Mouse (Mus musculus) CH12.LX (cell line): ENCODE measurements around the gene Hic1. TPM values are rescaled to one million over a fixed set of nuclear protein-coding genes. Genes with fewer than 3 reads are reported as not detected.

Experiments
- DNase-seq: peaks from one replicate; pipeline ENCODE4 v3.0.0-alpha.2; 2013; ENCODE audit errors: extremely low read depth
- H3K27ac ChIP-seq: 2 replicates; pipeline ENCODE4 v1.5.1; 2012; ENCODE audit warnings: low read depth, mild to moderate bottlenecking, control low read depth, moderate library complexity; ENCODE audit not compliant: insufficient read depth
- H3K27me3 ChIP-seq: replicated peaks from 2 replicates; pipeline ENCODE3; 2012; ENCODE audit warnings: inconsistent platforms
- H3K36me3 ChIP-seq, 2 experiments: replicated peaks in 1 of 2; 2 replicates each; pipeline versions ENCODE3 to v1.6.1; 2012; ENCODE audit warnings: inconsistent platforms in 1 of 2, low read length in 1 of 2, mild to moderate bottlenecking in 1 of 2, mixed read lengths in 1 of 2, moderate library complexity in 1 of 2; ENCODE audit not compliant: control insufficient read depth in 1 of 2, insufficient read depth in 1 of 2
- H3K4me1 ChIP-seq, 2 experiments: 2 replicates each; pipeline ENCODE4 v1.6.1; 2012; ENCODE audit warnings: inconsistent platforms in 1 of 2, moderate library complexity in 1 of 2; ENCODE audit not compliant: insufficient read depth in 2 of 2, control insufficient read depth in 1 of 2
- H3K4me2 ChIP-seq: 2 replicates; pipeline ENCODE4 v1.6.1; 2012; ENCODE audit warnings: low read depth, mild to moderate bottlenecking, control low read depth; ENCODE audit not compliant: poor library complexity, insufficient read depth, severe bottlenecking
- H3K4me3 ChIP-seq, 3 experiments: fragments of 150-350 bp in 1 of 3; sonication (generic) in 1 of 3; replicated peaks in 1 of 3; 2 replicates each; pipeline versions ENCODE3 to v1.5.1; 2011 to 2012; ENCODE audit warnings: low read depth in 2 of 3, low read length in 2 of 3, mild to moderate bottlenecking in 2 of 3, moderate library complexity in 2 of 3, control low read depth in 1 of 3, improper control_type of control experiment in 1 of 3, inconsistent platforms in 1 of 3, mixed read lengths in 1 of 3; ENCODE audit not compliant: poor library complexity in 1 of 3
- H3K79me2 ChIP-seq: replicated peaks from 2 replicates; pipeline ENCODE4 v1.6.1; 2012; ENCODE audit warnings: mild to moderate bottlenecking, moderate library complexity; ENCODE audit not compliant: control insufficient read depth, poor library complexity, insufficient read depth, severe bottlenecking; ENCODE audit errors: extremely low read depth
- H3K9ac ChIP-seq: 2 replicates; pipeline ENCODE4 v1.6.1; 2012; ENCODE audit warnings: low read depth, mild to moderate bottlenecking, control low read depth, moderate library complexity; ENCODE audit not compliant: insufficient read depth
- H3K9me3 ChIP-seq: replicated peaks from 2 replicates; pipeline ENCODE3; 2012; ENCODE audit warnings: low read length, inconsistent platforms, mixed read lengths
- CHD1 ChIP-seq: IDR thresholded peaks from 2 replicates; pipeline ENCODE4 v1.6.1; 2012; ENCODE audit warnings: low read depth, low read length, improper control_type of control experiment, inconsistent platforms
- CHD2 ChIP-seq: IDR thresholded peaks from 2 replicates; pipeline ENCODE4 v1.6.1; 2011; ENCODE audit warnings: low read length, improper control_type of control experiment
- CTCF ChIP-seq, 2 experiments: IDR thresholded peaks in 1 of 2; conservative IDR thresholded peaks in 1 of 2; 2 replicates each; pipeline ENCODE4 v1.5.1; 2011 to 2012; ENCODE audit warnings: low read depth in 2 of 2, low read length in 2 of 2, improper control_type of control experiment in 1 of 2, inconsistent platforms in 1 of 2, mild to moderate bottlenecking in 1 of 2, moderate library complexity in 1 of 2
- E2F4 ChIP-seq: IDR thresholded peaks from 2 replicates; pipeline ENCODE4 v1.6.1; 2011; ENCODE audit warnings: low read depth, low read length, improper control_type of control experiment; ENCODE audit not compliant: insufficient replicate concordance
- ELF1 ChIP-seq: IDR thresholded peaks from 2 replicates; pipeline ENCODE4 v1.6.1; 2014; ENCODE audit warnings: low read depth, mild to moderate bottlenecking, inconsistent platforms, low read length, improper control_type of control experiment
- EP300 ChIP-seq: IDR thresholded peaks from 2 replicates; pipeline ENCODE4 v1.6.1; 2011; ENCODE audit warnings: low read length, improper control_type of control experiment
- ETS1 ChIP-seq: conservative IDR thresholded peaks from 2 replicates; pipeline ENCODE4 v1.6.1; 2012; ENCODE audit warnings: low read depth, mild to moderate bottlenecking, inconsistent platforms, low read length, improper control_type of control experiment, moderate library complexity
- GABPA ChIP-seq: IDR thresholded peaks from 2 replicates; pipeline ENCODE4 v1.6.1; 2012; ENCODE audit warnings: low read depth, low read length, improper control_type of control experiment, inconsistent platforms; ENCODE audit not compliant: insufficient replicate concordance
- HCFC1 ChIP-seq: IDR thresholded peaks from 2 replicates; pipeline ENCODE4 v1.6.1; 2012; ENCODE audit warnings: low read depth, mild to moderate bottlenecking, inconsistent platforms, low read length, improper control_type of control experiment
- IRF4 ChIP-seq: IDR thresholded peaks from 2 replicates; pipeline ENCODE4 v1.6.1; 2014; ENCODE audit warnings: low read depth, mild to moderate bottlenecking, inconsistent platforms, low read length, improper control_type of control experiment
- JUN ChIP-seq: IDR thresholded peaks from 2 replicates; pipeline ENCODE4 v1.6.1; 2011; ENCODE audit warnings: low read depth, mild to moderate bottlenecking, low read length, improper control_type of control experiment, moderate library complexity; ENCODE audit not compliant: insufficient read depth
- JUND ChIP-seq: conservative IDR thresholded peaks from 2 replicates; pipeline ENCODE4 v1.6.1; 2011; ENCODE audit warnings: low read depth, low read length, improper control_type of control experiment
- KAT2A ChIP-seq: IDR thresholded peaks from 2 replicates; pipeline ENCODE4 v1.6.1; 2012; ENCODE audit warnings: low read length, improper control_type of control experiment, inconsistent platforms; ENCODE audit not compliant: insufficient replicate concordance
- MAFK ChIP-seq: IDR thresholded peaks from 2 replicates; pipeline ENCODE4 v1.6.1; 2011; ENCODE audit warnings: low read length, improper control_type of control experiment; ENCODE audit not compliant: insufficient replicate concordance
- MAX ChIP-seq: IDR thresholded peaks from 2 replicates; pipeline ENCODE4 v1.6.1; 2011; ENCODE audit warnings: low read length, improper control_type of control experiment
- MAZ ChIP-seq: IDR thresholded peaks from 2 replicates; pipeline ENCODE4 v1.6.1; 2012; ENCODE audit warnings: low read depth, mild to moderate bottlenecking, inconsistent platforms, low read length, improper control_type of control experiment, moderate library complexity
- MEF2A ChIP-seq: IDR thresholded peaks from 2 replicates; pipeline ENCODE4 v1.6.1; 2014; ENCODE audit warnings: low read depth, mild to moderate bottlenecking, inconsistent platforms, low read length, improper control_type of control experiment, borderline replicate concordance
- MXI1 ChIP-seq: IDR thresholded peaks from 2 replicates; pipeline ENCODE4 v1.6.1; 2011; ENCODE audit warnings: mild to moderate bottlenecking, low read depth, low read length, improper control_type of control experiment
- MYC ChIP-seq: IDR thresholded peaks from 2 replicates; pipeline ENCODE4 v1.6.1; 2011; ENCODE audit warnings: low read depth, mild to moderate bottlenecking, improper control_type of control experiment, low read length
- NELFE ChIP-seq: IDR thresholded peaks from 2 replicates; pipeline ENCODE4 v1.6.1; 2011; ENCODE audit warnings: low read depth, low read length, improper control_type of control experiment
- NRF1 ChIP-seq: IDR thresholded peaks from 2 replicates; pipeline ENCODE4 v1.6.1; 2014; ENCODE audit warnings: low read depth, mild to moderate bottlenecking, inconsistent platforms, low read length, improper control_type of control experiment, moderate library complexity
- PAX5 ChIP-seq: IDR thresholded peaks from 2 replicates; pipeline ENCODE4 v1.6.1; 2012; ENCODE audit warnings: low read length, inconsistent platforms, mixed read lengths
- POLR2A ChIP-seq: IDR thresholded peaks from 2 replicates; pipeline ENCODE4 v1.6.1; 2011; ENCODE audit warnings: low read depth, mild to moderate bottlenecking, improper control_type of control experiment, low read length
- POLR2AphosphoS2 ChIP-seq: IDR thresholded peaks from 2 replicates; pipeline ENCODE4 v1.6.1; 2011; ENCODE audit warnings: low read depth, low read length, improper control_type of control experiment
- RAD21 ChIP-seq: IDR thresholded peaks from 2 replicates; pipeline ENCODE4 v1.6.1; 2011; ENCODE audit warnings: low read depth, mild to moderate bottlenecking, low read length, improper control_type of control experiment, moderate library complexity
- RCOR1 ChIP-seq: conservative IDR thresholded peaks from 2 replicates; pipeline ENCODE4 v1.6.1; 2012; ENCODE audit warnings: low read depth, mild to moderate bottlenecking, inconsistent platforms, low read length, improper control_type of control experiment
- SIN3A ChIP-seq: IDR thresholded peaks from 2 replicates; pipeline ENCODE4 v1.6.1; 2012; ENCODE audit warnings: low read length, improper control_type of control experiment, inconsistent platforms
- TBP ChIP-seq: conservative IDR thresholded peaks from 2 replicates; pipeline ENCODE4 v1.6.1; 2011; ENCODE audit warnings: low read depth, low read length, improper control_type of control experiment
- TCF12 ChIP-seq: IDR thresholded peaks from 2 replicates; pipeline ENCODE4 v1.6.1; 2014; ENCODE audit warnings: low read depth, mild to moderate bottlenecking, inconsistent platforms, low read length, improper control_type of control experiment
- USF1 ChIP-seq: IDR thresholded peaks from 2 replicates; pipeline ENCODE4 v1.6.1; 2014; ENCODE audit warnings: low read depth, mild to moderate bottlenecking, inconsistent platforms, low read length, improper control_type of control experiment
- USF2 ChIP-seq: conservative IDR thresholded peaks from 2 replicates; pipeline ENCODE4 v1.6.1; 2011; ENCODE audit warnings: low read depth, low read length, improper control_type of control experiment
- dilution Hi-C: fragments of 300-500 bp; cut with MboI; formaldehyde crosslinking; loops from 2 replicates; pipeline ENCODE4 v1.14.3; 2020; ENCODE audit warnings: low sequenced_read_pairs; ENCODE audit not compliant: extremely low pct_unique_long_range_greater_than_20kb, extremely low pct_ligation_motif_present
- in situ Hi-C: fragments of 300-500 bp; cut with MboI; formaldehyde crosslinking; loops from 3 replicates; pipeline ENCODE4 v1.14.3; 2019; ENCODE audit warnings: low sequenced_read_pairs, low pct_ligation_motif_present, low pct_unique_long_range_greater_than_20kb, mixed read lengths
- polyA plus RNA-seq: library from polyadenylated mRNA; unstranded; fragments of >175 nt; gene quantifications from 2 replicates; pipeline ENCODE4 v1.2.1, GENCODE M21; 2012; ENCODE audit warnings: low read depth; ENCODE audit not compliant: insufficient read length
- total RNA-seq, 2 experiments: library from RNA; depleted of rRNA; stranded (reverse); fragments of 300-350 nt in 1 of 2; fragments of >200 nt in 1 of 2; gene quantifications; 2 replicates each; pipeline ENCODE4 v1.2.3; 2012 to 2014

The Hic1 gene
- total and polyA plus RNA-seq, 3 experiments: 2.9 to 6.4 (median 5.7) TPM

DNA sequence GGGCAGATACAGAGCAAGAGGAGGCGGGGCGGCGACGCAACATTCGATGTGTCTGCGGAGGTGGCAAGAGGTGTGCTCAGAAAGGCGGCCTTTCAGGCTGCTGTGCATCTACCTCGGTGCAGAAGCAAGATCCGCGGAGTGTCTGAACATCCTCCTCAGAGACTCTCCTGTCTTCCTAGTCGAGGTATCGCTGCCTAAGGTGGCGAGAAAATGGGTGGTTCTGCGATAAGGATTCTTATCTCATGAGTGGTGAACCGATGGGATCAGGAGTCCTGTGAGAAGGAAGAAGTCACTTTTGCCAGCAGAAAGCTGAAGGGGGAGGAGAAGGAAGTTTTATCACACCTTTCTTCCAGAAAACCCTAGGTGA is 4.5 kb upstream of the Hic1 start:
- Histone ChIP-seq H3K79me2 (peaks cover 9% of the 10 kb centered on the region), H3K27me3 (peaks cover 35% of the 10 kb centered on the region), H3K4me3 (peak overlapping the region; percentile 50 to 68 (median 53)), H3K27ac (no peak overlapping the region), H3K9ac (peak overlapping the region; percentile 6; the same call in 1 of the 2 replicates), H3K4me1 (peaks cover 19 to 56% of the 10 kb centered on the region in 2 experiments), H3K36me3 (peaks cover 14 to 28% of the 10 kb centered on the region in 2 experiments), H3K4me2 (peak overlapping the region; percentile 86), H3K9me3 (no peaks in the 10 kb centered on the region)
- in situ Hi-C loops: loop anchor here (25.0 kb wide), 1 partner anchor 536 kb away; the partner anchor contains the start of gene Cluh
- TF ChIP-seq MXI1: no peak
- 0 out of 2 replicates have a peak, but pooled peaks have one; percentile 25 for TF ChIP-seq MAX
- TF ChIP-seq MAFK: no peak
- no peak for TF ChIP-seq POLR2A
- no peak for TF ChIP-seq PAX5
- no peak for TF ChIP-seq USF1
- DNase-seq: no peak
- dilution Hi-C loops: no loop called here

DNA sequence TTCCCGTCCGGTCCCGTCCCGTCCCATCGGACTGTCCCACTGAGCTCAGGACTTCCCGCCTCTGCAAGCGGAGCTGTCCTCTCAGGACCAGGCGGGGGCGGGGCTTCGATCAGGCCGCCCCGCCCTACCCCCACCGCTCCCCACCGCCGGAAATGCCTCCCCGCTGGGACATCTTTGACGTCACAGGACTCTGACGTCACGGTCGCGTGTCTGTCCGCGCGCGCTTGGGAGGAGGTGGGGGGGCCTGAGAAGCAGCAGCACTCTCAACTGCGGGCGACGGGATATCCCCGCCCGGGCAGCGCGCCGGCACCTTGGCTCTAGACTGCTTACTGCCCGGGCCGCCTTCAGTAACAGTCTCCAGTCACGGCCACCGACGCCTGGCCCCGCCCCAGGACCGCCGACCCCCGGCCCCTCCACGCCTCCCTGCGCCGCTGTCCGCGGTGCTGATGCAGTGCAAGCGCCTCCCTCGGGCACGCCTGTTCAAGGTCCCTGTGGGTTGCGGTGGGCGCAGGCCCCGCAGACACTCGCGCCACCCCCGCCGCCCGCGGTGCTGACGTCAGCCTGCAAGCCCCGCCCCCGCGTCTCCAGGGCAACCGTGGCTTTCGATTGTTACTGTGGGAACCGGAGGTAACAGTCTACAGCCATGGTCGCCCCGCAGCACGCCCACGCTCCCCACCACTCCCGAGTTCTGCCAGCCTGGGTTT is 3.9 kb upstream of the Hic1 start:
- Histone ChIP-seq H3K79me2 (peaks cover 7% of the 10 kb centered on the region), H3K27ac (no peak overlapping the region), H3K9ac (0 out of 2 replicates have a peak overlapping the region, but pooled peaks have one; percentile 6), H3K4me2 (peak overlapping the region; percentile 86), H3K36me3 (peaks cover 14 to 27% of the 10 kb centered on the region in 2 experiments), H3K27me3 (peaks cover 35% of the 10 kb centered on the region), H3K9me3 (no peaks in the 10 kb centered on the region), H3K4me1 (peaks cover 19 to 56% of the 10 kb centered on the region in 2 experiments), H3K4me3 (peak overlapping the region; percentile 50 to 68 (median 53))
- in situ Hi-C loops: loop anchor here (25.0 kb wide), 1 partner anchor 536 kb away; the partner anchor contains the start of gene Cluh
- dilution Hi-C loops: no loop called here
- peak; percentile 84 for DNase-seq
- TF ChIP-seq MAFK: 0 out of 2 replicates have a peak, but pooled peaks have one; percentile 13
- no peak for TF ChIP-seq RAD21
- TF ChIP-seq TBP: no peak
- TF ChIP-seq POLR2A: peak; percentile 29; the same call in 1 of the 2 replicates
- no peak for TF ChIP-seq MYC
- no peak for TF ChIP-seq POLR2AphosphoS2
- peak; percentile 95 for TF ChIP-seq SIN3A
- peak; percentile 98 for TF ChIP-seq MXI1
- no peak for TF ChIP-seq USF2
- peak; percentile 94 for TF ChIP-seq GABPA
- TF ChIP-seq CTCF (conservative IDR thresholded peaks at IDR 0.05 in 1 of 2, IDR thresholded peaks at IDR 0.05 in 1 of 2; ENCODE audit: low read depth in 2 of 2, low read length in 2 of 2): no peak
- TF ChIP-seq NRF1: no peak; the same call in none of the 2 replicates
- TF ChIP-seq MAZ: peak; percentile 74; the same call in 1 of the 2 replicates
- TF ChIP-seq E2F4: no peak
- TF ChIP-seq JUN: no peak
- TF ChIP-seq MEF2A: 0 out of 2 replicates have a peak, but pooled peaks have one; percentile 16
- 0 out of 2 replicates have a peak, but pooled peaks have one; percentile 30 for TF ChIP-seq RCOR1
- TF ChIP-seq CHD1: no peak
- TF ChIP-seq EP300: no peak
- peak; percentile 46 for TF ChIP-seq HCFC1
- peak; percentile 80 for TF ChIP-seq ETS1
- peak; percentile 3; the same call in 1 of the 2 replicates for TF ChIP-seq TCF12
- TF ChIP-seq USF1: no peak
- TF ChIP-seq ELF1: peak; percentile 54
- TF ChIP-seq IRF4: 0 out of 2 replicates have a peak, but pooled peaks have one; percentile 21
- TF ChIP-seq CHD2: peak; percentile 82
- no peak for TF ChIP-seq NELFE
- no peak for TF ChIP-seq JUND
- TF ChIP-seq KAT2A: 0 out of 2 replicates have a peak, but pooled peaks have one; percentile 27
